Mouse (Mus musculus) midbrain, embryonic 12.5 days (tissue): Measurements from ENCODE around the gene Cdca4. TPM values are rescaled to one million over a fixed set of nuclear protein-coding genes. Genes with fewer than 3 reads are reported as not detected.
A peak's percentile ranks its signal among the peaks of the same experiment; 100 is the strongest.
"Not testable (repeated sequence)": the region's sequence is repeated elsewhere in the genome, so short reads cannot be mapped to it uniquely, and the experiment has no call there.

Experiments
- ATAC-seq: fragments of 200-750 bp; cut with Nextera tagmentation; 2 replicates; pipeline ENCODE4 v1.8.0; 2017; ENCODE audit warnings: low read depth, moderate TSS enrichment, moderate library complexity; ENCODE audit not compliant: low FRiP score
- H3K27ac ChIP-seq: fragments of 300-500 bp; sonication (generic); replicated peaks from 2 replicates; pipeline ENCODE4 v1.5.1; 2016; ENCODE audit warnings: mild to moderate bottlenecking
- H3K27me3 ChIP-seq: fragments of 300-500 bp; sonication (generic); 2 replicates; pipeline ENCODE4 v1.6.1; 2016; ENCODE audit warnings: mild to moderate bottlenecking
- H3K36me3 ChIP-seq: fragments of 300-500 bp; sonication (generic); 2 replicates; pipeline ENCODE4 v1.6.1; 2016
- H3K4me1 ChIP-seq: fragments of 300-500 bp; sonication (generic); 2 replicates; pipeline ENCODE4 v1.6.1; 2016
- H3K4me2 ChIP-seq: fragments of 300-500 bp; sonication (generic); replicated peaks from 2 replicates; pipeline ENCODE4 v1.6.1; 2016; ENCODE audit warnings: mild to moderate bottlenecking, moderate library complexity
- H3K4me3 ChIP-seq: fragments of 300-500 bp; sonication (generic); 2 replicates; pipeline ENCODE4 v1.5.1; 2016; ENCODE audit warnings: mild to moderate bottlenecking
- H3K9ac ChIP-seq: fragments of 300-500 bp; sonication (generic); replicated peaks from 2 replicates; pipeline ENCODE4 v1.6.1; 2016; ENCODE audit warnings: mild to moderate bottlenecking, moderate library complexity
- H3K9me3 ChIP-seq: fragments of 300-500 bp; sonication (generic); 2 replicates; pipeline ENCODE4 v1.6.1; 2016; ENCODE audit warnings: mild to moderate bottlenecking
- WGBS: fragments of 180-500 bp; shearing (Covaris S2); methylation state at CpG from one replicate; pipeline ENCODE4 v1.1.7; 2016; 5-methylcytosine and 5-hydroxymethylcytosine counted together
- polyA plus RNA-seq: library from polyadenylated mRNA; unstranded; fragments of >200 nt; fragmentation: Nextera tagmentation; extraction: Ambion mirVana; gene quantifications from 2 replicates; pipeline ENCODE4 v1.2.1, GENCODE M21; 2016

The Cdca4 gene
- polyA plus RNA-seq, 1 experiment from 2014 or later, result 132 TPM

- peaks cover 93% of the 10 kb centered on the region for H3K36me3 ChIP-seq
- not testable (repeated sequence) for H3K4me2 ChIP-seq, ATAC-seq, H3K9me3 ChIP-seq, H3K4me3 ChIP-seq, H3K9ac ChIP-seq, H3K27me3 ChIP-seq, H3K4me1 ChIP-seq, H3K27ac ChIP-seq
- WGBS, result 84% methylated on average over 7 of the region's 7 CpGs
Observed at GRCm38 (mm10) chr12:112816866-112817265, 12.4 kb downstream of the Cdca4 start.

- peaks cover 93% of the 10 kb centered on the region for H3K36me3 ChIP-seq
- H3K4me3 ChIP-seq, result no peak overlapping the region
- WGBS, result 65% methylated on average over 4 of the region's 4 CpGs
- no peak overlapping the region for H3K27ac ChIP-seq
- H3K9me3 ChIP-seq, result no peaks in the 10 kb centered on the region
- H3K9ac ChIP-seq, result no peak overlapping the region
- no peak for ATAC-seq
- H3K4me1 ChIP-seq, result no peaks in the 10 kb centered on the region
- no peaks in the 10 kb centered on the region for H3K27me3 ChIP-seq
- H3K4me2 ChIP-seq, result no peak overlapping the region
Observed at GRCm38 (mm10) chr12:112816294-112816693, 12.9 kb downstream of the Cdca4 start.

- ATAC-seq, result no peak
- Histone ChIP-seq H3K4me3 (no peak overlapping the region), H3K9ac (no peak overlapping the region), H3K4me2 (no peak overlapping the region), H3K27ac (no peak overlapping the region), H3K9me3 (no peaks in the 10 kb centered on the region), H3K4me1 (peaks cover 3% of the 10 kb centered on the region), H3K36me3 (peaks cover 84% of the 10 kb centered on the region), H3K27me3 (peaks cover 7% of the 10 kb centered on the region; the same call in 1 of the 2 replicates)
- WGBS, result 78% methylated on average over 14 of the region's 14 CpGs
Observed at GRCm38 (mm10) chr12:112814682-112815470, 14.3 kb downstream of the Cdca4 start.

GRCm38 (mm10) chr12:112813370-112813769 is 15.9 kb downstream of the Cdca4 start:
- H3K4me2 ChIP-seq, result no peak overlapping the region
- no peak overlapping the region for H3K4me3 ChIP-seq
- no peak overlapping the region for H3K9ac ChIP-seq
- peaks cover 7% of the 10 kb centered on the region; the same call in 1 of the 2 replicates for H3K27me3 ChIP-seq
- no peak overlapping the region for H3K27ac ChIP-seq
- H3K36me3 ChIP-seq, result peaks cover 69% of the 10 kb centered on the region
- 86% methylated on average over 7 of the region's 7 CpGs for WGBS
- ATAC-seq, result no peak
- H3K4me1 ChIP-seq, result peaks cover 15% of the 10 kb centered on the region
- H3K9me3 ChIP-seq, result no peaks in the 10 kb centered on the region

GRCm38 (mm10) chr12:112810092-112810885 is 18.9 kb downstream of the Cdca4 start:
- H3K27ac ChIP-seq, result no peak overlapping the region
- H3K4me2 ChIP-seq, result peak overlapping the region; percentile 99
- H3K9me3 ChIP-seq, result no peaks in the 10 kb centered on the region
- H3K27me3 ChIP-seq, result peaks cover 23% of the 10 kb centered on the region; the same call in 1 of the 2 replicates
- H3K4me1 ChIP-seq, result peaks cover 21% of the 10 kb centered on the region
- 0 out of 2 replicates have a peak overlapping the region, but pooled peaks have one; percentile 71 for H3K9ac ChIP-seq
- ATAC-seq, result no peak
- peaks cover 43% of the 10 kb centered on the region for H3K36me3 ChIP-seq
- peak overlapping the region; percentile 70; the same call in 1 of the 2 replicates for H3K4me3 ChIP-seq
- 69% methylated on average over 19 of the region's 19 CpGs for WGBS

GRCm38 (mm10) chr12:112809641-112810040 is 19.6 kb downstream of the Cdca4 start:
- H3K9me3 ChIP-seq, result no peaks in the 10 kb centered on the region
- peaks cover 21% of the 10 kb centered on the region for H3K4me1 ChIP-seq
- no peak overlapping the region for H3K27ac ChIP-seq
- WGBS, result 27% methylated on average over 8 of the region's 8 CpGs
- peak overlapping the region; percentile 99 for H3K4me2 ChIP-seq
- peaks cover 28% of the 10 kb centered on the region for H3K27me3 ChIP-seq
- peak overlapping the region; percentile 70 for H3K4me3 ChIP-seq
- ATAC-seq, result no peak
- H3K9ac ChIP-seq, result peak overlapping the region; percentile 71
- peaks cover 36% of the 10 kb centered on the region for H3K36me3 ChIP-seq

GRCm38 (mm10) chr12:112808587-112809364 is 20.4 kb downstream of the Cdca4 start, which contains the start of gene Clba1:
TSS of gene Clba1 (plus strand) at chr12:112808937.
- peak within 1 kb of the TSS; percentile 66 for H3K27ac ChIP-seq

GRCm38 (mm10) chr12:112808212-112808586 is 21.0 kb downstream of the Cdca4 start:
- H3K27ac ChIP-seq, result peak overlapping the region; percentile 66
- ATAC-seq, result peak; percentile 45
- no peaks in the 10 kb centered on the region for H3K9me3 ChIP-seq

More at GRCm38 (mm10) chr12:112808587-112809364, 20.4 kb downstream of the Cdca4 start, which contains the start of gene Clba1:
- H3K27me3 ChIP-seq, result peaks cover 35% of the 10 kb centered on the region
- 1% methylated on average over 64 of the region's 64 CpGs for WGBS
- peaks cover 21% of the 10 kb centered on the region for H3K4me1 ChIP-seq
- no peaks in the 10 kb centered on the region for H3K9me3 ChIP-seq
- peak; percentile 91 for ATAC-seq
- H3K4me3 ChIP-seq, result peak within 1 kb of the TSS; percentile 70
- H3K9ac ChIP-seq, result peak within 1 kb of the TSS; percentile 71
- peaks cover 28% of the 10 kb centered on the region for H3K36me3 ChIP-seq
- peak within 1 kb of the TSS; percentile 99 for H3K4me2 ChIP-seq

GRCm38 (mm10) chr12:112807796-112808195 is 21.4 kb downstream of the Cdca4 start:
- Histone ChIP-seq H3K27ac (no peak overlapping the region), H3K27me3 (peaks cover 45% of the 10 kb centered on the region), H3K9ac (peak overlapping the region; percentile 71; the same call in 1 of the 2 replicates), H3K36me3 (peaks cover 18% of the 10 kb centered on the region), H3K4me2 (peak overlapping the region; percentile 99), H3K9me3 (no peaks in the 10 kb centered on the region), H3K4me1 (peaks cover 21% of the 10 kb centered on the region), H3K4me3 (no peak overlapping the region)
- ATAC-seq, result no peak
- 86% methylated on average over 4 of the region's 4 CpGs for WGBS

More at GRCm38 (mm10) chr12:112808212-112808586, 21.0 kb downstream of the Cdca4 start:
- H3K27me3 ChIP-seq, result peaks cover 41% of the 10 kb centered on the region
- H3K4me3 ChIP-seq, result peak overlapping the region; percentile 70
- H3K4me1 ChIP-seq, result peaks cover 21% of the 10 kb centered on the region
- WGBS, result 63% methylated on average over 5 of the region's 5 CpGs
- peak overlapping the region; percentile 71 for H3K9ac ChIP-seq
- H3K4me2 ChIP-seq, result peak overlapping the region; percentile 99
- peaks cover 22% of the 10 kb centered on the region for H3K36me3 ChIP-seq

- Histone ChIP-seq H3K27me3 (peaks cover 61% of the 10 kb centered on the region), H3K4me2 (no peak overlapping the region), H3K36me3 (0 out of 2 replicates have a peak, but pooled peaks cover 1% of the 10 kb centered on the region), H3K4me1 (peaks cover 35% of the 10 kb centered on the region), H3K4me3 (no peak overlapping the region), H3K9me3 (no peaks in the 10 kb centered on the region), H3K27ac (no peak overlapping the region), H3K9ac (no peak overlapping the region)
- no peak for ATAC-seq
- 86% methylated on average over 6 of the region's 6 CpGs for WGBS
Observed at GRCm38 (mm10) chr12:112806044-112806443, 23.2 kb downstream of the Cdca4 start.

- no peak overlapping the region for H3K4me3 ChIP-seq
- no peak overlapping the region for H3K9ac ChIP-seq
- H3K27ac ChIP-seq, result no peak overlapping the region
- peaks cover 73% of the 10 kb centered on the region for H3K27me3 ChIP-seq
- WGBS, result 59% methylated on average over 13 of the region's 13 CpGs
- H3K9me3 ChIP-seq, result no peaks in the 10 kb centered on the region
- no peak overlapping the region for H3K4me2 ChIP-seq
- H3K4me1 ChIP-seq, result peaks cover 24% of the 10 kb centered on the region
- no peak for ATAC-seq
- no peaks in the 10 kb centered on the region for H3K36me3 ChIP-seq
Observed at GRCm38 (mm10) chr12:112804046-112804445, 25.2 kb downstream of the Cdca4 start.
